Mouse (Mus musculus) small intestine, adult 2 months (tissue): Measurements from ENCODE around the gene Cacna1e.

ENCODE experiments used
- CTCF ChIP-seq: fragments of 200-500 bp; IDR thresholded peaks from 2 replicates; pipeline ENCODE4 v1.5.1; 2012; ENCODE audit warnings: low read depth, mild to moderate bottlenecking, control low read depth, inconsistent platforms, low read length, moderate library complexity, mixed read lengths; ENCODE audit not compliant: insufficient replicate concordance, insufficient read length; ENCODE audit errors: extremely low read depth
- POLR2A ChIP-seq: fragments of 200-500 bp; IDR thresholded peaks from 2 replicates; pipeline ENCODE4 v1.6.1; 2012; ENCODE audit warnings: low read depth, mild to moderate bottlenecking, control low read depth, inconsistent platforms, low read length, moderate library complexity

DNA sequence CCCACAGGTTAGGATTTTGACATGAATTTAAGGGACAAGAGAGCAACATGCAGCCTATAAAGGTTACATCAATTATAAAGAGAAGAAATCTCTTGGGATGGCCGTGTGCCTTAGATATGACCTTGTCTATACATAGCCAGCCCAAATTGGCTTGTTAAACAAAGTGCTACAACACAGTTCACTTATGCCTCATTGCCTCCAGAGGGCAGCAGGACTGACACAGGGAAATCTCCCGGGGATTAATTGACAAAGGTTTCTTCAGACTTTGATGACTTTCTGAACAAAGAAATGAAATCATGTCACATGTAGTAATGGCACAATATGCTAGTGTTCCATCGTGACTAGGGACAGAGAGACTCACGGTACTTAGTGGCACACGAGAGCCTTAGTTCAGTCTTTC, 5.9 kb upstream of the Cacna1e start:
- TF ChIP-seq CTCF (no peak), POLR2A (no peak)
